Mouse (Mus musculus) erythroid progenitor cell, adult 5-6 weeks (primary cell): ENCODE measurements around the gene Cmtm7. TPM values are rescaled to one million over a fixed set of nuclear protein-coding genes. Genes with fewer than 3 reads are reported as not detected.
A peak's percentile ranks its signal among the peaks of the same experiment; 100 is the strongest.

ENCODE experiments used
- ATAC-seq: replicated peaks from 2 replicates; pipeline ENCODE4 v1.8.0; 2016; ENCODE audit warnings: moderate number of reproducible peaks, mild to moderate bottlenecking, moderate TSS enrichment, inconsistent platforms; ENCODE audit not compliant: poor library complexity, low FRiP score, severe bottlenecking
- total RNA-seq, 2 experiments: library from RNA; stranded (forward) in 1 of 2; stranded (reverse) in 1 of 2; fragments of 150-400 nt in 1 of 2; fragments of 186-747, 209-891 nt in 1 of 2; gene quantifications; 2 replicates each; pipeline versions ENCODE4 v1.2.3 to v1.2.4; 2015 to 2017; ENCODE audit warnings: low replicate concordance in 2 of 2

Cmtm7 gene
- total RNA-seq, 2 experiments from 2014 or later: 46.4 to 64.1 TPM

DNA sequence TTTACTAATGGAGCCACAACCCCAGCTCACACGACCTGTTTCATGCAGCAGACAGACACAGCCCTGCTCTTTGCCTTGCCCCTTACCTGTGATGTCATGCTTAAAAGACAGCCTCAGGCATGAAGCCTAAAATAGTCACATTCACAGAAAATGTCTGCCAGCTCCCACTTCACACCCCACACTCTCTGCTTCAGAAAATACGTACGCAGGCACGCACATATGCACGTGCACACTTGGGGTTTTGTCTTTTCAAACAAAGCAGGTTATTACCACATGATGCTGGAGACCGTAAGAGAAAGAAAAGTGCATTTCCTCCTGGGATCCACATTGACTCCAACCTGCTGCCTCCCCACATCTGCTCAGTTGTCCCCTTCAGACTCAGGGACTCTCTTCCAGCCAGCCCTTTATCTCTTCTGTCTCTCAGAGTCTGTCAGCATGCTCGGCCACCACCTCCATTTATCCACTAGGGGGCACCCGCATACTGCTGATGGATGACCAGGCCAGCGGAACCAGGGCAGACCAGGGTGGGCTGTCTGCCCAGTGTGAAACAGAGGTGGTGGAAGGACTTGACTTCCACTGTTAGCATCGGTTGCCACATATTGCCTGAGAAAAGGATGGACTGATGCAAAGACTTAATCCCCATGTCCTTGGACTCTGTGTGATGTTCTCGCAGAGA is 15.8 kb upstream of the Cmtm7 start:
- ATAC-seq: peak; percentile 62

DNA sequence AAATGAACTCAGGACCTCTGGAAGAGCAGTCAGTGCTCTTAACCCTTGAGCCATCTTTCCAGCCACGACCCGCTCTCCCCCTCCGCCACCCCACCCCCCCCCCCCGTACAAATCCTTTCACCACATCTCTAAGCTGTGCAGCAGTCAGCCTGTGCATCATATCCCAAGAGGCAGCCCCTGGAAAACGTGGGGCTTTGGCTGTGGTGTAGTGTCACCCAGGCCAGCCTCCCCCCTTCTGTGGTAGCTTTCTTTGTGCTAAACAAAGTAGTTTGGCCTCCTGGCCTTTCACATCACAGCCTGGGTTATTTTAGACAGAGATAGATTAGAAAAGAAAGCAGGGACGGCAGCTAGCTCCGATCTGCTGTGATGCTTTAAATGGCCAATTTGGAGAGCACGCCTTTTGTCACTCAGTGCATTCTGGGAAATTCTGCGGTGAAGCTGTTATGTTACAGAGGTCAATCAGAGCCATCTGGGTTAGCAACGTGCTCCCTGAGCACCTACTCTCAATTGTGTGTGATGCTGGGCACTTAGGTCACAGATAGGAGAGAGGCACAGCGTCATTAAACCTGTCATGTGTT is 14.9 kb upstream of the Cmtm7 start:
- no peak for ATAC-seq

DNA sequence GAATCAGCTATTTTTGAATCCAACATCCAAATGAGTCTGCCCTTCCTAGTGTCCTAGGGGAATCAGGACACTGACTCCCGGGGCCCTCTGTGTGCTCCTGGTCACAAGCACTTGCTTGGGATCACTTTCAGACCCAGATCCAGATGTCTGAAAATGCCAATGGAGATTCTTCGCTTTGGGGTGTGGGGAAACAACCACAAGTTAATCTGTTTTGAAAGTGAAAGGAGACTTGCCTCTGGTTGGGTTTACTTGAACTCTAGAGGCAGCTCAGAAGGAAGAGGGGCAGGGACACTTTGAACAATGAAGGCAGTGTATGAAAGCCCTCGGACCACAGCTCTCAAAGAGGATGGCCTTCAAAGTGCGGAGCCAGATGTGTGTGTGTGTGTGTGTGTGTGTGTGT is 12.8 kb upstream of the Cmtm7 start:
- ATAC-seq: no peak

DNA sequence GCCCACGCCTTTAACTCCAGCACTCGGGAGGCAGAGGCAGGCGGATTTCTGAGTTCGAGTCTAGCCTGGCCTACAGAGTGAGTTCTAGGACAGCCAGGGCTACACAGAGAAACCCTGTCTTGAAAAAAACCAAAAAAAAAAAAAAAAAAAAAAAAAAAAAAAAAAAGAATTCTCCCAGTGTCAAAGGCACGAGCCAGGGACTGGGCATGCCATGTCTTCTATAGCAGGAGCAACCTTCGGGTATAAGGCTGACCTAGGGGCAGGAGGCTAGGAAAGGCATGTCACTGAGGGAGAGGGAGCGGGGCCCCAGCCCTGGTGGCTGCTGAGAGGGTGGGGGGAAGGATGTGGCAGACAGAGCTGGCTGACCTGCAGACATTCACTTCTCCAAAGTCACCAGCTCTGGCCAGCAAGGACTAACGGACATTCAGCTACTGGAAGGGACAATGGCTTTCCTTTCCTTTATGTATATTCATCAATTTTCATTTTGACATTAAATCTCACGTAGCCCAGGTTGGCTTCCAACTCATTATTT is 12.2 kb upstream of the Cmtm7 start:
- no peak for ATAC-seq

DNA sequence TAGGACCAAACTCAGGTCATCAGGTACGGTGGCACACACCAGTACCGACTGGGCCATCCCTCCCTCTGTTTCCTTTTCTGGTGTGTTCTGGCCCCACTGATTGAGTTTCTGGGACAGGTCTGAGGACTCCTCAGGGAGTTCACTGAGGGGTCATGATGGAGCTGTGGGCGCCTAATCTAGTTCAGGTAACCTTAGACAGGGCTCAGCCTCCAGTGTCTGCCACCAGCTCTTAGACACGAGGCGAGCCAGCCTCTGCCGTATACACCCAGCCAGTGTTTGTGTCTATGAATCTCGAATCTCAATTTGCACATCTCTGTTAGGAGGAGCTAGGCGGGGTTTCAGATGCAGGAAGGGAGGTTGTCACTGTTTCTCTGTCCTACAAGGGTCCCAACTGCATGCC is 8.3 kb upstream of the Cmtm7 start:
- no peak for ATAC-seq

DNA sequence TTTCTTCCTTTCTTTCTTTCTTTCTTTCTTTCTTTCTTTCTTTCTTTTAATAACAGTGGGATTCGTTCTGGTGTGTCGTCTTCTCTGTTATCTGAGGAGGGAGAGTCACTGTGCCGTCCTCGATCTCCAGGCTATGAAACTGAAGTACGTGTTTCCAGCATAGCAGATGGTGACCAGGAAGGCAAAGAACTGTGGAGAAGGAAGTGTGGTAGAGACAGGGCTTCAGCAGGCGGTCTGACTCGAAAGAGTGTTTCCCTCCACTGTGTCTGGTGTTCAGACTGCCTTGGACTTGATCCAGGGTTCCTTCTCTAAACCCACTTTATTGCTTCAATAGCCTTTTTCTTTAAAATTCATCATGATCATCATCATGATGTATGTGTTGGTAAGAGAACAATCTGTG is 7.9 kb upstream of the Cmtm7 start:
- no peak for ATAC-seq

DNA sequence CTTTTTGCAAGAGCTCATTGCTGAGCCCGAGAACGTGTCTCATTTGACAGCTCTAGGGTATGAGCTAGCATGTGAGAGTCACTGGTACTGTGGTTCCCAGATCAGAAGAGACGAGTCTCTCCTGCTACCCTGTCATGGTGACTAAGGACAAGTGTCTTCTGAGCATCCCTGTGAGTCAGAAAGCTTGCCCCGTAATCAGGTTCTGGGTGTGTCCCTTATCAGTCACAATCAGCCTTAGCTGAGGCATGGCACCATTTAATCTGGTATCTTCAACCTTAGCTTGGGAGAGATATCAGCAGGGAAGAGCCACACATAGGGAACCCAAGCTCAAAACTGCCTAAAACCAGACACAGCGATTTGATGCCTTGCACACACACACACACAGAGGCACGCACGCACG is 7.0 kb upstream of the Cmtm7 start:
- ATAC-seq: no peak

DNA sequence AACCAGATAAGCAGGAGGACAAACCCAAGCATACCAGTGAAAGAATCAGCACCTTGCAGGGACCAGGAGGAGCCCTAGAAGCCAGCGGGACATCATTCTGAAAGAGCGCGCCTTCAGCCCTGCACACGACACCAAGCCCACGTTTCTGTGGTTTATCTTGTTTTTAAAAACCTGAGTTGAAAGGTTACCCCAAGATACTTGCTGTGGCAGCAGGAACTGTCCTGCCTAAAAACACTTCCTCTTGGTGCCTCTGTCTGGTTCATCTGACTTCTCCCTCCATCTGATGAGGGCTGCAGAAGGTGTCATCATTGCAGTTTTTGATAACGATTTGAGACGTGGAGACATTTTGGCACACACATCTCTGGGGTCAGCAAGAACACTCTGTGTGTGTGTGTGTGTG is 6.1 kb upstream of the Cmtm7 start:
- no peak for ATAC-seq

DNA sequence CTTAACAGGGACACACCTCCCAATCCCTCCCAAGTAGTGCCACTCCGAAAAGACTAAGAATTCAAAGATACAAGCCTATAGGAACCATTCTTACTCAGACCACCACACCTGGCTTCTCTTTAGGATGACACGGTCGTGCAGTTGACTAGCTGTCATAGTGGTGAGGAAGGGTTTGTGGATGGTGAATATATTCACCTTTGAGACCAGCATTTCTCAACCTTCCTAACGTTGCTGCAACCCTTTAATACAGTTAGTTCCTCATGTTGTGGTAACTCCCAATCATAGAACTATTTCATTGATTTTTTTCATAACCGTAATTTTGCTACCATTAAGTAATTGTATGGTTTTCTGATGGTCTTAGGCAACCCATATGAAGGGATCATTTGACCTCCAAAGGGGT is 5.5 kb upstream of the Cmtm7 start:
- ATAC-seq: no peak

DNA sequence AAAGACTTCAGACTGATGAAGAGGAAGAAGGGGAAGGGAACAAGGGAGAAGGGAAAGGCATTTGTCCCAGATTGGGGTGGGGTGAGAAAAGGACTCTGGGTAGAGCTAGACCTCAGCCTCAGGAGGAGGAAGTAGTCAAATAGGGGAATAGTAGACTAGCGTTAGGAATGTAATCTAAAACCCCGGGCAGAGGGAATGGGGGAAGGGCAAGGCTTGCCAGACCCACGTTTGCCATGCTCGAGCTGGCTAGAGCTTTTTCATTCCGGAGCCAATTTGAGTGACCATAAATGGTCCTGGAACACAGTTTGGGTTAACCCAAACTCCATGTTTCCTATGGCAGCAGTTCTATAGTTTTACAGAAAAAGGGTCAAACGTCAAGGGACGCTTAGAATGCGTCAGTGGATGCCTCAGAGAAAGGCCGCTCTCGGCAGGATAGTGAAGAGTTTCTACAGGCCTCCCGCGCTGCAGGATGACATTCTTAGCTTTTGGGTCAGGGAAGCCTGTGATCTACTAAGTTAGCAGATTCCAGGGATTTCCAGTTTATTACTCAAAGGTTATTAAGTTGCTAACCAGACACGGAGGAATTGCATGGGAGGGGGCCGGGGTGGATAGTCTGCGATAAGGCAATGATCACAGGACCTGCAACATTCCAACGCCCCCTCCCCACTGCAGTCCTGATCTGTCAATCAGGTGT is 3.9 kb upstream of the Cmtm7 start:
- ATAC-seq: no peak

DNA sequence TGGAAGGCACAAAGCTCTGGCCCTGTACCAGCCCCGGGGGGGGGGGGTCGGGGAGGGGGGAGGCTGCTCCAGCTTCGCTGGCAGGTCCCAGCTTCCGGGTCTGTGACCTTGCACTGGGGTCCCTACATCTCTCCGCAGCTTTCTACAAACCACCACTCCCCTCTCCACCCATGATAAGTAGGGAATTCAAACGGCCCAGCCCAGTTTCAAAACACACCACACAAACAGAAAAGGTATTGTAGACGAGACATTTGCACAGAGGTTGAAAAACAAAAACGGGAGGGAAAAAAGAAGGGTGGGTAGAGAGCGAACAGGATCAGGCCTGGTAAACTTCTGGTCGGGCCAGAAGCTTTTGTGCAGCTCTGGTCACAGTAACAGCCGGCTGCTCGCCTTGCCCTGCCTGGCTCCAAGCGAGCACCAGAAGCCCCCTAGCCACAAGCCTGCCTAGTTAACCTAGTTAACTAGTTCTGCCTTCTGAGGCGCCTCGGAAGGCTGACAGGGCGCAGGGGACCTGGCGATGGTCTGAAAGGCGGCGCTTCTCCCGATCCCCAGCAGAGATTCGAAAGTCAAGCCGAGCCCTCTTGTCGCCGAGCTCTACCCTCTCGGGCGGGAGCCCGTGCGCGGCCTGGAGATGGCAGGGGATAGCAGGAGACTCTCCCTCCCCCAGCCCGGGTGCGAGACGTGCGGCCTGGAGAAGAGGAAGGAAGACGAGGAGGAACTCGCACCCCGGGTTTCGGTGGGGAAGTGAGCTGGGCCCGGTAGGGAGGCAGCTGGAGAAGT is 720 bp downstream of the Cmtm7 start:
- ATAC-seq: no peak

DNA sequence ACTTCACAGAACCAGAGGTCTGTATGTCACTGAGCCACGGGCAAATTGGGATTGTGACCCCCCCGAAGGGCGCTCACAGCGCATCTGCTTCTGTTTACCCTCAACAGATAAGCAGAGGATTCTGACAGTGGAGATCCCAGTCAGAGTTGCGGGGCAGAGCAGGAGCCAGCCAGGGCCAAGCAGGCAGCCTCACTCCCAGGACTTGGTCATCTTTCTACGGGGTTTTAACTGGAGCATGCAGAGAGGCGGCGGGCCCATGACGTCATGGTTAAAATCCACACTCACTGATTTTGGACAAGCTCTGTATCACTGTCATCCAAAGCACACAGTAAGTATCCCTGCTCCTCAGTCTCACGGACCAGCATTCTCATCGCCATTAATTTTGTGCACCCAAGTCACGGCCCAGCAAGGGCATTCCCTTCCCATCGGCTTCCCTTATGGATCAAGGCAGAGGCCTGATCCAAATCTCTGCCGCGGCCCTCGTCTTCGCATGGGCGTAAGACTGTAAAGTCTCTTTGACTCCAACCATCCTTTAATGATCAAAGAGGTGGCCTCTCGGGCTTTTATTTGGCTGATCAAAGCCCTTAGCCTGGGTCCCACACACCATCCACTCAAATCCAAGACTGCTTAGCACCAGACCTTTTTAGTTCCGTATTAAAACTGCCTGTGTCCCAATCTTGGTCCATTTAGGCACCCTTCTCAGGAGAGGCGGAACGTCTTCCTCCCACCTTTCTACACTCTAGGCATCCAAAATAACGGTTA is 1.5 kb downstream of the Cmtm7 start:
- ATAC-seq: no peak

DNA sequence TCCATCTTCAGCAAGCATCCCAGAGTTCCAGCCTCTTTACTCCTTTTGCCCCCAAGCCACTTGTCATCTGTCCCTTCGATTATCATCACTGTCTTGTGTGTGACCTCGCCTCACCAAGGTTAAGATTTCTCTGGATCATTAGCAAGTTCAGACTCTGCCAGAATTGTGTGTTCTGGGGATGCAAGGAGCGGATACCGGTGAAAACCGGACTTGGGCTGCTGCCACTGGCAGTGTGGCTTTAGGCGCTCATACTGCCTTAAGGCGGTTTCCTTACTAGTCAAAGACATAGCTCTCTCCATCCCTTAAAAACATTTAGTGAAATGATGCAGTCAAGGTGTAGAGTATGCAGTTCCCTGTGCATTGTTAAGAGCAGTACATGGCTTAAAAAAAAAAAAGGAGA is 2.8 kb downstream of the Cmtm7 start:
- ATAC-seq: no peak

DNA sequence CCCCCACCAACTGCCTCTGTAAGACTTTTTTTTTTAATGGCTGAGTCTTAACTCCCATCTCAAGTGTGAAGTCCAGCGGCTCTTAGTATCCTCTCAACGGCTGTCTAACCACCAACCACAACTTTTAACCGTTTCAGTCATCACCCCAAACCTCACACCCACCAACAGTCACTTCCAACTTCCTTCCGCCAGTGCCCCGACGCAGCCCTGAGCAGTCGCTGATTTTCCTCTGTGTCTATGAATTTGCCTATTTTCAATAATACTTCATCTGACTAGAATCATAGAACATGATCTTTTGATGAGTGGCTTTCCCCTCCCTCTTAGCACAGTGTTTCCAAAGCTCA is 3.6 kb downstream of the Cmtm7 start:
- no peak for ATAC-seq

DNA sequence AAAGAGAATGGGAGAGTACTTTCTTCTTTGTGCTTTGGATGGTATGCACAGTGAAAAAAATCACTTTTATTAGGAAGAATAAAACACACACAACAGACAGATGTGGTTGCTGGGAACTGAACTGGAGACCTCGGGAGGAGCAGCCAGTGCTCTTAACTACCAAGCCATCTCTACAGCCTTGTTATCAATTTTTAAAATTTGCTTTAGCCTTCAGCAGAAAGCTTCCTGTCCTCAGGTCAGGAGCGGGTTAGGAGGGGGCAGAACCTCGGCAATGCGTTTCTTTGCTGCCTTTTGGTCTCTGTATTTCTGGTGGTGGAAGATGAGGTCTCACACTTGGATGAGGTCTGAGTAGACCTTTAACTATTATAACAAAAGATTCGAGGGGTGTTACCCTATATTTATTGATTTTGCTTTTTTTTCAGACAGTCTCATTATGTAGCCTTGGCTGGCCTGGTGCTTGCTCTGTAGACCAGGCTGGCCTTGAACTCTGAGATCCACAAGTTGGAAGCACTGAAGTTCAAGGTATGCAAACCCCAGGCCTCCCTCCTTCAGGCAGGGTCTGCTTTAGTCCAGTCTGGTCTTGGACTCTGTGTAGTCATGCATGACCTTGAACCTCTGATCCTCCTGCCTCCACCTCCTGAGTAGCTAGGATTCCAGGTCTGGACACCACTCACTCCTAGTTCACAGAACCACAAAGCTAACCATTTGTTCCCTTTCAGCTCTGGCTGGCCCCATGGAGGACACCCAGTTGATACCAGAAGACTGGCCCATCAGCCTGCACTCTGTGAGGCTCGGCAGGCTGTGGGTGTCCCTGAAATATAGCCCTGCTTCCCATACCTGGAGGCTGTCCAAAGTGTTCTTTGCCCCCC is 4.2 kb downstream of the Cmtm7 start:
- no peak for ATAC-seq

DNA sequence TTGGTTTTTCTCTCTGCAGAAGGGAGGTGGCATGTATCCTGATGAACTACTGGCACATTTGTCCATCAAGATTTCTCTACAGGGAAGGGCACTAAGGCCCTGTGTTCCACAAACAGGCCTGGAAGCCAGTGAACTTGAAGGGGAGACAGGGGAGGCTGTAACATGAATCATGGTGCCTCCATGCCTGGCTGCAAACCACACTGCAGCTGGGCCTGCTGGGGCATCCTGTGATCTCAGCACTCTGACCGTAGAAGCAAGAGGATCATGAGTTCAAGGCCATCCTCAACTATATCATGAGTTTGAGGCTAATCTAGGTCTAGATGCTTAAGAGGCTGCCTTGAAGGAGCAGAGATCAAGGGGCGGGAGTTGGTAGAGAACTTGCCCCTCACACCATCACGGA is 5.3 kb downstream of the Cmtm7 start:
- ATAC-seq: no peak

DNA sequence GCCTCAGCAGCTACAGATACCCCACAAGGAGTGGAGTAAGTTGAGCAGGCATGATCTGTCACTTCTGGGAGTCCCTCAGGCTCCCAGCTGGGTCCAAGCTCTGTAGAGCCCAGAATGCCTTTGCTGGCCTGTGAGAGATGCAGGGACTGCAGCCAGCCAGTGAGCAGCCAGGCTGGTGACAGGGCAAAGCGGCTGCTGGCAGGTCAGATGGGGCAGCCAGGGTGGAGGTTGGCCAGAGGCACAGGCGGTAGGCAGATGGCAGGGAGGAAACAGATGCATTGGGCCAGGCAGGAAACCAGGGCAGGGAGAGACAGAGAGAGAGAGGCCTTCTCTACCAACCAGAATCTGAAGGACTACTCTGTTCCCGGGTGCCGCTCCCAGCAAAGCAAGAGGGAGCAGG is 6.4 kb downstream of the Cmtm7 start:
- ATAC-seq: no peak

DNA sequence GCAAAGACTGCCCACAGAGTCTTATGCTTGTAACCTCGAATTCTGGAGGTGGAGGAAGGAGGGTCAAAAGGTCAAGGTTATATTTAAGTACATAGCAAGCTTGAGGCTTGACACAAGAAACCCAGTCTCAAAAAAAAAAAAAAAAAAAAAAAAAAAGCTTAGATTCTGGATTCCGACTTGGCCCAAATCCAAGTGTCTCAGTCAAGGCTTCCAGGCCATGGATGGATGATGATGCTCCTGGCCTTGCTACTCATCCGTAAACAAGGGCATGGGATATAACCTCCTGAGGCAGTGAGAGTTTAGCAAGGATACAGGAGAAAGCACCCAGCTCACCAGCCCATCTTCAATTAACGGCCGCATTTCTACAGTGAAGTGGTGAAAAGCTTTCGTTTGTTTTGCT is 7.0 kb downstream of the Cmtm7 start:
- ATAC-seq: no peak

DNA sequence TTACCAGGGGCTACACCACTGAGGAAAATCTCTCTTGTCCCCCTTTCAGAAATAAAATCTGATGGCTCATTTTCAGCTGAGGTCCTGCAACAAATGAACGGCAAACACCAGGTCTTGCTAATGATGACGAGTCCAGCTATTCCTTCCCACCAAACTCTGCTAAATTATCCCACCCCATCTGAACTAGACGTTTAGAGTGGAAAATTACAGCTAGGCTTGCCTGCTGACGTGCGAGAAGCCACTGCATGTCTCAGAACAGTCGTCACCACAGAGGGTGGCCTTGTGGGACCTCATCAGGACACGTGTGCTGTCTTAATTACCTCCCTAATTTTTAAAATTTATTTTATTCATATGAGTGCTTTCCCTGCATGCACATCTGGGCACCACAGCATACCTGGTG is 10.1 kb downstream of the Cmtm7 start:
- no peak for ATAC-seq
